Mouse (Mus musculus) heart, embryonic 12.5 days (tissue): Measurements from ENCODE around the gene Mrpl55. TPM values are rescaled to one million over a fixed set of nuclear protein-coding genes. Genes with fewer than 3 reads are reported as not detected.
"Not testable (repeated sequence)": the region's sequence is repeated elsewhere in the genome, so short reads cannot be mapped to it uniquely, and the experiment has no call there.

Experiments
- ATAC-seq: fragments of 200-750 bp; cut with Nextera tagmentation; 2 replicates; pipeline ENCODE4 v1.8.0; 2017; ENCODE audit warnings: moderate TSS enrichment, moderate library complexity; ENCODE audit not compliant: insufficient number of reproducible peaks, low FRiP score
- H3K27ac ChIP-seq: fragments of 300-500 bp; sonication (generic); 2 replicates; pipeline ENCODE4 v1.5.1; 2016; ENCODE audit warnings: mild to moderate bottlenecking, moderate library complexity; ENCODE audit not compliant: poor library complexity, severe bottlenecking
- H3K27me3 ChIP-seq: fragments of 300-500 bp; sonication (generic); replicated peaks from 2 replicates; pipeline ENCODE4 v1.6.1; 2016; ENCODE audit warnings: mild to moderate bottlenecking, moderate library complexity
- H3K36me3 ChIP-seq: fragments of 300-500 bp; sonication (generic); 2 replicates; pipeline ENCODE4 v1.6.1; 2016; ENCODE audit warnings: mild to moderate bottlenecking, moderate library complexity
- H3K4me1 ChIP-seq: fragments of 300-500 bp; sonication (generic); replicated peaks from 2 replicates; pipeline ENCODE4 v1.6.1; 2016; ENCODE audit warnings: mild to moderate bottlenecking
- H3K4me2 ChIP-seq: fragments of 300-500 bp; sonication (generic); 2 replicates; pipeline ENCODE4 v1.6.1; 2016; ENCODE audit warnings: mild to moderate bottlenecking, moderate library complexity
- H3K4me3 ChIP-seq: fragments of 300-500 bp; sonication (generic); 2 replicates; pipeline ENCODE4 v1.5.1; 2016; ENCODE audit warnings: mild to moderate bottlenecking
- H3K9ac ChIP-seq: fragments of 300-500 bp; sonication (generic); 2 replicates; pipeline ENCODE4 v1.6.1; 2016; ENCODE audit warnings: mild to moderate bottlenecking, moderate library complexity
- H3K9me3 ChIP-seq: fragments of 300-500 bp; sonication (generic); replicated peaks from 2 replicates; pipeline ENCODE4 v1.6.1; 2016; ENCODE audit warnings: mild to moderate bottlenecking, moderate library complexity
- WGBS: fragments of 180-500 bp; shearing (Covaris S2); methylation state at CpG from one replicate; pipeline ENCODE4 v1.1.7; 2016; 5-methylcytosine and 5-hydroxymethylcytosine counted together
- polyA plus RNA-seq: library from polyadenylated mRNA; unstranded; fragments of >200 nt; fragmentation: Nextera tagmentation; extraction: Ambion mirVana; gene quantifications from 2 replicates; pipeline ENCODE4 v1.2.1, GENCODE M21; 2016

Mrpl55 gene
- polyA plus RNA-seq, 1 experiment from 2014 or later: 94.3 TPM

DNA sequence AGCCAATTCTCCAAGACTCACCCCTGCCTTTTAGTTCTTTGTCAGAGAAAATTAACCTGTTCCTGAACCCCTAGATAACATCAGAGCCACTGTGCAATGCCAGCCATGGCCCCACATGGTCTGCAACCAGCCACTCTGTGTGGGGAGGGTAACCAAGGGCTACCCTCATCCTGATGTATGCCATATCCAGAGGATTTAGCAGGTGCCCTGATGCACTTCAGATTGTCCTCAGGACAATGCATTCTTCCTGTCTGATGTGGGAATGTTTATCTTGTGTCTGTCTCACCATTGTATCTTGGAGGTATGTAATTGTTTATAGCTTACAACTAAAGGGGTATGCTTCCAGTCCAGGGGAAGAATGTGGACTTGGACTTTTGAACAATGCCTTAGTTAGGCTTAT is 6.1 kb upstream of the Mrpl55 start:
- H3K9me3 ChIP-seq: no peaks in the 10 kb centered on the region
- no peak overlapping the region for H3K4me2 ChIP-seq
- no peak for ATAC-seq
- peaks cover 8% of the 10 kb centered on the region; the same call in 1 of the 2 replicates for H3K36me3 ChIP-seq
- H3K9ac ChIP-seq: no peak overlapping the region
- H3K4me1 ChIP-seq: peaks cover 3% of the 10 kb centered on the region
- no peak overlapping the region for H3K4me3 ChIP-seq
- H3K27me3 ChIP-seq: no peaks in the 10 kb centered on the region
- H3K27ac ChIP-seq: no peak overlapping the region

DNA sequence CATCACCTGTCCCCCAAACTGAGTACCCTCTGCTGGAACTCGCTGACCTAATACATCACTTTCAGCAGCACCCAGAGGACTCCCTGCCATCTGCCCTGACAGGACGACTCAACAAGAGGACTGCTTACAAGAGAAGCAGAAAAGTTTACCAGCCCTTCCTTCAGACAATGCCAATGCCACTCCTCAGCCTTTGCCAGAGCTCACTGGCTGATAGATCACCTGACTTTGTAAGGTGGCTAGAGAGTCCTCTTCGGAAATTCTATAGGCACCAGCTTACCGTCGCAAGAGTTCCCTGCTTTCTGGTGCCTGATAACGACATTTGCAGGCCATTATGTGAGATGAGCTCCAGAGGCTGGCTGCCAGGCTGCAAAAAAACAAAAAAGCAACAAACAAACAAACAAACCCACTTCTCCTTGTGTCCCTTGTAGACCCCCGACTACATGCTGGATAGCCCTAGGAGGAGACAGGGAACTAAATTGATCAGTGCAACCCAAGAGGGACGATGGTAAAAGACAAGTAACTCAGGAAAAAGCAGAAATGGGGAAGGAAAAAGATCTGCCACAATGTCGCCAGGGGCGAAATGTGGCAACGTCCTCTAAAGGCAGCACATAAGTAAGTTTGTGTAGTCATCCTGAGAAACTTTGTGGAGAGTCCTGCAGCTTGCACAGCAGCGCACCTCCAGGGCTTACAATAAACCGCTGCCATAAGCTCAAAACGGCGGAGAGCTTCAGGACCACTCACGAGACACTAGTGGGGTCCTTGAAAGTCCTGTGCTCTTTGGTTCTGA is 877 bp upstream of the Mrpl55 start:
- no peak; the same call in none of the 2 replicates for ATAC-seq
- WGBS: 27% methylated on average over 16 of the region's 16 CpGs
- Histone ChIP-seq H3K4me2 (peak overlapping the region; percentile 83), H3K9me3 (no peaks in the 10 kb centered on the region), H3K27ac (peak overlapping the region; percentile 77), H3K36me3 (peaks cover 33% of the 10 kb centered on the region), H3K4me1 (peaks cover 13% of the 10 kb centered on the region), H3K4me3 (peak overlapping the region; percentile 85), H3K9ac (peak overlapping the region; percentile 88), H3K27me3 (no peaks in the 10 kb centered on the region)

DNA sequence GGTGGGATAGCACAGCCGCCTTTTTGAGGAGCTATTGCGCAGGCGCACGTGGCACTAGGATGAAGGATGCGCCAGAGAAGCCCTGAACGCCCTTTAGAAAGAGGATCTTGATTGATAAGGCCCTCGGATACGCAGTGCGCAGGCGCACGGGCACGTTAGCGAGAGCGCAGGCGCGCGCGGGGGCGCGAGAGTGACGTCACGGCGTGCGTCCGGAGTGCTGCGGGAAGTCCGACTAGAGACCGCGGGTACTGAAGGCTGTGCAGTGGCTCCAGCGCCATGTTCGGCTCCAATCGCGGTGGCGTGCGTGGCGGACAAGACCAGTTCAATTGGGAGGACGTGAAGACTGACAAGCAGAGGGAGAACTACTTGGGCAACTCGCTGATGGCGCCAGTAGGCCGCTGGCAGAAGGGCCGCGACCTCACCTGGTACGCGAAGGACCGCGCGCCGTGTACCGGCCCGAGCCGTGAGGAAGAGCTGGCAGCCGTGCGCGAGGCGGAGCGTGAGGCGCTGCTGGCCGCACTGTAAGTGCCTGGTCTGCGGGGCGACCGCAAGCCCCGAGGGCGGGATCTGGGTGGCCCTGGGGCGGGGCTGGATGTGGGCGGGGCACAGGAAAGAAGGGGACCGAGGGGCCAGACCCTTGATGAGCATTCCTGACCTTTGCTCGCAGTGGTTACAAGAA is 6.0 kb downstream of the Mrpl55 start, which contains the start of gene 2310033P09Rik:
2310033P09Rik (plus strand) TSS at position 169 of the 679 bp plus-strand sequence.
- WGBS: under 1% methylated on average over 67 of the region's 67 CpGs
- Histone ChIP-seq H3K4me1 (peaks cover 28% of the 10 kb centered on the region), H3K36me3 (peaks cover 70% of the 10 kb centered on the region), H3K9me3 (no peaks in the 10 kb centered on the region), H3K27ac (peak within 1 kb of the TSS; percentile 89), H3K27me3 (no peaks in the 10 kb centered on the region), H3K4me2 (peak within 1 kb of the TSS; percentile 83), H3K4me3 (peak within 1 kb of the TSS; percentile 70), H3K9ac (peak within 1 kb of the TSS; percentile 85)
- peak; percentile 88 for ATAC-seq

DNA sequence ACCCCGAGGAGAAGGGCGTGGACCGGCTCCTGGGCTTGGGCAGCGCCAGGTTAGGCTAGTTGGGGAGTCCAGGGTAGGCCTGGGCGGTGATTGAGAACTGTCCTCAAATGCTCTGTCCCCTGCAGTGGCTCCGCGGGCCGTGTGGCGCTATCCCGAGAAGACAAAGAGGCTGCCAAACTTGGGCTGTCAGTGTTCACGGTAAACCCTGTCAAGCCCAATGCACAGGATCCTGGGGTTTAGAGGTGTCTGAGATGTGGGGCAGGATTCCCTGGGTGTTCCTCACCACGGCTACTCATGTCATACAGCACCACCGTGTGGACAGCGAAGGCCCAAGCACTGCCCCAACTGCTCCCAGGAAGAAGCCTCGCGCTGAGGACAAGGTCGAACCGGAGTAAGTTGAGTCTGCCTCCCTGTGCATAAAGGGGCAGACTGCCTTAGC is 6.7 kb downstream of the Mrpl55 start:
- WGBS: 7% methylated on average over 18 of the region's 18 CpGs
- no peaks in the 10 kb centered on the region for H3K27me3 ChIP-seq
- H3K27ac ChIP-seq: peak overlapping the region; percentile 89
- peak; percentile 62 for ATAC-seq
- no peaks in the 10 kb centered on the region for H3K9me3 ChIP-seq
- peak overlapping the region; percentile 70 for H3K4me3 ChIP-seq
- H3K9ac ChIP-seq: peak overlapping the region; percentile 85
- peak overlapping the region; percentile 83 for H3K4me2 ChIP-seq
- H3K4me1 ChIP-seq: peaks cover 35% of the 10 kb centered on the region
- H3K36me3 ChIP-seq: peaks cover 72% of the 10 kb centered on the region

GRCm38 (mm10) chr11:59209580-59209979 is 7.3 kb downstream of the Mrpl55 start:
- H3K27ac ChIP-seq: 0 out of 2 replicates have a peak overlapping the region, but pooled peaks have one; percentile 89
- no peaks in the 10 kb centered on the region for H3K9me3 ChIP-seq
- 77% methylated on average over 5 of the region's 5 CpGs for WGBS
- H3K36me3 ChIP-seq: peaks cover 72% of the 10 kb centered on the region
- peak overlapping the region; percentile 70 for H3K4me3 ChIP-seq
- ATAC-seq: no peak
- H3K27me3 ChIP-seq: no peaks in the 10 kb centered on the region
- H3K9ac ChIP-seq: no peak overlapping the region
- peaks cover 41% of the 10 kb centered on the region for H3K4me1 ChIP-seq
- H3K4me2 ChIP-seq: peak overlapping the region; percentile 83

GRCm38 (mm10) chr11:59210020-59210419 is 7.7 kb downstream of the Mrpl55 start:
- H3K4me1 ChIP-seq: peaks cover 44% of the 10 kb centered on the region
- no peaks in the 10 kb centered on the region for H3K9me3 ChIP-seq
- ATAC-seq: no peak
- H3K4me3 ChIP-seq: no peak overlapping the region
- no peaks in the 10 kb centered on the region for H3K27me3 ChIP-seq
- peaks cover 70% of the 10 kb centered on the region for H3K36me3 ChIP-seq
- 76% methylated on average over 4 of the region's 4 CpGs for WGBS
- H3K9ac ChIP-seq: no peak overlapping the region
- no peak overlapping the region for H3K4me2 ChIP-seq
- no peak overlapping the region for H3K27ac ChIP-seq

DNA sequence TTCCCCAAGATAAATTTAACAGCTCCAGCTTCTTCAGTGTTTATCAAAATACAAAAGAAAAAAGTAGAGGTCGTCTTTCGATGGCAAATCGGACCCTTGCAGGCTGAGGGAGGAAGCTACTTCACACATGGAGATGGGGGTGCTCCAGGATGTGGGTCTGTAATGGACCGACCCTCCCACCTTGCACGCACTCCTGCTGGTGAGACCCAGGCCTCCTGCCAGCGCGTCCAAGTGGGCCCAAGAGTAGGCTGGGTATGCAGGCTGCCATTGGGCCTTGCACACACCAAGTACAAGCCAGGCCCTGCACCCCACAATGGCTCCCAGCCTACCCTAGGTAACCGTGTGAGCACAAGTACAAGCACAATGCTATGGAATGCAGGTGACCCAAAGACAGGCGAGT is 9.3 kb downstream of the Mrpl55 start:
- not testable (repeated sequence) for H3K4me2 ChIP-seq, ATAC-seq, H3K27me3 ChIP-seq, H3K9ac ChIP-seq, H3K27ac ChIP-seq, H3K4me3 ChIP-seq, H3K9me3 ChIP-seq
- WGBS: 86% methylated on average over 9 of the region's 9 CpGs
- Histone ChIP-seq H3K4me1 (peaks cover 46% of the 10 kb centered on the region), H3K36me3 (peaks cover 63% of the 10 kb centered on the region)

DNA sequence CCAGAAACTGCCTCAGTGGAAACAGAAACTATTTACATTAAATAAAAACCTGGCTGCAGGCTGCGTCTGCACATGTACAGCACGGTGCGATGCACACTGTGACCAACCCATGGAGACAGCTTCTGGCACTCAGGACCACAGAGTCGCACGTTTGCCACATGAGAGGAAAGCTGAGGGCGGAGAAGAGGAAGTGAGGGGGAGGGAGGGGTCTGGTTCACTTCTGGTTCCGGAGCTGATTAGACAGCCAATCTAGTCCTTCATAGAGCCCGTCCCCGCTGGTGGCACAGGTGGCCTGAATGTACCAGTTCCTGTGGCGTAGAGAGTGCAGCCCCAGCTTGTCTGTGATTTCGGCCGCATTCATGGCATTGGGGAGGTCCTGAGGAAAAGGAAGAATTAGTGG is 10.0 kb downstream of the Mrpl55 start:
- H3K36me3 ChIP-seq: peaks cover 62% of the 10 kb centered on the region
- not testable (repeated sequence) for H3K9me3 ChIP-seq, H3K4me3 ChIP-seq, H3K4me2 ChIP-seq, H3K9ac ChIP-seq, ATAC-seq, H3K27me3 ChIP-seq, H3K27ac ChIP-seq
- 67% methylated on average over 12 of the region's 12 CpGs for WGBS
- H3K4me1 ChIP-seq: peaks cover 54% of the 10 kb centered on the region

GRCm38 (mm10) chr11:59212892-59213494 is 10.7 kb downstream of the Mrpl55 start:
- Histone ChIP-seq H3K4me3 (no peak overlapping the region), H3K27ac (no peak overlapping the region), H3K9ac (no peak overlapping the region), H3K9me3 (no peaks in the 10 kb centered on the region), H3K4me1 (peaks cover 59% of the 10 kb centered on the region), H3K27me3 (no peaks in the 10 kb centered on the region), H3K4me2 (no peak overlapping the region), H3K36me3 (peaks cover 66% of the 10 kb centered on the region)
- ATAC-seq: no peak
- 92% methylated on average over 12 of the region's 12 CpGs for WGBS

- Histone ChIP-seq H3K27me3 (no peaks in the 10 kb centered on the region), H3K9me3 (no peaks in the 10 kb centered on the region), H3K4me2 (no peak overlapping the region), H3K27ac (no peak overlapping the region), H3K9ac (no peak overlapping the region), H3K36me3 (peaks cover 49% of the 10 kb centered on the region), H3K4me3 (no peak overlapping the region), H3K4me1 (peaks cover 71% of the 10 kb centered on the region)
- WGBS: 66% methylated on average over 3 of the region's 3 CpGs
- ATAC-seq: no peak
Measured at GRCm38 (mm10) chr11:59216955-59217354, 14.7 kb downstream of the Mrpl55 start.

DNA sequence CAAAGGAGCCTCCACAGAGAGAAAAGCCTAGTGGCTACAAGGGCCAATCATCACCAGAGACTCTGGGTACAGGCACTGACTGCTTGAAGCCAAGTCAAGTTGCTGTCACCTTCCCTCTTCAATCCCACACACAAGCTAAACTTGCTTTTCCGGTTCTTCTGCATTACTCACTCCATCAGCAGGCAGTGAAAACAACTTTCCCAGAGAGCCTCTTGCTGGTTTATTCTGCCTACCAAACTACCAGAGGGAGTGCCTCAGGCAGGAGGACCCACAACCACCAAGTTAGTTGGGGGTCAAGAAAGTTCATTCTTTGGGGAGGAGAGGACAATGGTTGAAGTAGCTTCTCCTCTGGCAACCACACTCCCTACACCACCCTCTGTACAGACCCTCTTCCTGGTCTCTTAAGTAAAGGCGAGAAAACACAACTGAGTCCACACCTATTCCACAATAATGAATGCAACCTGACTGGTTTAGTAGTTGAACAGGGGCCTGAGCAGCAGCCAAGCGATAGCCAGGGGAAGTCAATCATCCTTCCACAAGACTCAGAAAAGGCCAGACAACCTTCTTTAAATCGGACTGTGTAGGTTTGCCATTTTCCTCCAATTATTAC is 16.2 kb downstream of the Mrpl55 start:
- Histone ChIP-seq H3K9me3 (no peaks in the 10 kb centered on the region), H3K27ac (no peak overlapping the region), H3K27me3 (no peaks in the 10 kb centered on the region), H3K36me3 (peaks cover 35% of the 10 kb centered on the region), H3K4me3 (no peak overlapping the region), H3K9ac (no peak overlapping the region), H3K4me1 (peaks cover 73% of the 10 kb centered on the region), H3K4me2 (no peak overlapping the region)
- 83% methylated on average over 4 of the region's 4 CpGs for WGBS
- ATAC-seq: no peak
